Mouse (Mus musculus): ENCODE data around the gene E030025P04Rik.

E030025P04Rik gene

GRCm38 (mm10) chr11:109144236-109144635, at the start of gene E030025P04Rik:
TSS of gene E030025P04Rik (minus strand) at chr11:109144369.
- no peak for DNase-seq

DNA sequence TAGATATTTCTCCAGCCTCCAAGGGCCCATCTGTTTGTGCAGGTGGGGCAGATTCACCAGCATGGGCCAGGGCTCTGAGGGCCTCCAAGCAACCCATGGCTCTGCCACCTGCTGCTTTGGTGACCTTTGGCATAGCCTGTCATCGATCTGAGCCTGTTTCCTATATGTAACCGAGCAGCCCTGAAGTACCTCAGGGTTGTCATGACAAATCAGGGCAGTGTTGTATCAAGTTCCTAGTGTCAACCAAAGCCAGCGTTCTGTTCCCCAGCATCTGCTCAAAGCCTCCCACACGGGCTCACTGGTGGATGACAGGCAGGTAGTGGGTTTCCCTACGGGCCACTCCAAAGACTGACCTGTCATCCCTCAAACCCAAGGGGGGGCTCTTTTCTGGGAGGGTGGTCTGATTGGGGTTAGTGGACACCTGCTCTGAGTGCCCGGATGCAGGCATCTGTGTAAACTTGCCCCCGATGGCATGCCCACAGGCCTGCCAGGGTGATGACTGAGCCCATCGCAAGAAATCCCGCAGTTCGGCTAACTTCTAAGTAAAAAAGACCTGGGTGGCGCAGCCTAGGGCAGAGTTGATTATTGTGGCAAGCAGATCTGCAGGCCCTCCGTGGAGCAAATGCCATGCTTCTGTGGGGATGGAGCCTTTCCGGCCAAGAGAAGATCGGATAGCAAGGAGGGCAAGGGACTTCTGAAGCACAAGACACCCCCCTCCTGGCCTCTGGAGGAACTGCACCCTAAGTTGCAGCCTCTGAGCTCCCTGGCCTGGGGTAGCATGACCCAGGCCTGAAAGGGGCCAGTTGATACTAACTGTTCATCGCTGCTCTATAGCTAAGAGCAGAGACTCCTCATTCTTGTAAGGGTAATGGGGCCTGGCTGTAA, 48.7 kb upstream of the E030025P04Rik start:
- DNase-seq, result peak; percentile 75

DNA sequence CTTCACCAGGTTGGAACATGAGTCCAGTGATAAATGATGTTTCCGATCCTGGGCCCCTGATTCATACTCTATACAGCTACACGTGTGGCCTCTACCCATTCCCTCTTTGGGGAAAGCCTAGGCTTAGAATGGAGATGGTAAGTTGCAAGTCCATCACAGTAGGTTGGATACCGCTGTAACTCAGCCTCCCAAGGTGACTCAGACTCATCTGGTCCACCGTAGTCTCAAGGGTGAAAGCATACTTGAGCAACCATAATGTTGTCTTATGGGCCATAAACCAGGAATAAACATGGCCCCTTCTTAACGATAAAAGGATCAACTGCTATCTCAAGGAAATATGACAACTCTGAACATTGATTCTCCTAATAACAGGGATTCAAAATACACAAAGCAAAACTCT, 44.1 kb upstream of the E030025P04Rik start:
- no peak for DNase-seq

DNA sequence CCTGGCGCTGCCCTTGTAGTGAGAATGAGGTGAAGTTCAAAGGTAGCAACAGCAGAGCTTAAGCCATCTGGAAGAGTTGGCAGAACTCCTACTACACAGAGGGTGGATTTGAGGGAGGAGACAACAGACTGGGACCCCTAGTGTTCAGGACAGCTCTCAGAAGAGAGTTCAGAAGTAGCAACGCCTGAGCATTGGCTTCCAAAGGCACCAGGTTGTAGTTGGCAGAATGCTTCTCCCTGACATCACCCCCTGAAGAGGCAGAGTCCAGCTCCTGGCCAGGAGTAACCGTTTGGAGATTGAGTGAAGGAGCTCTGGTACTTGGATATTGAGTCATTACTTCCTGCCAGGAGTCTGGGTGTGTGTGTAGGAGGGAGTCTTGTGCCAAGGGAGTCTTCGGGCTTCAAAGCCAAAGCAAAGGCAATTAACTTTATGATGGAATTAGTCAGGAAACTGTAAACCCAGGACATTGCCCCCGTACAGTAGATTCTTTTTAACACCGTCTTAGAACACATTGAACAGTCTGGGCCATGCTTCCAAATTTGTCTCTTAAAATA, 43.5 kb upstream of the E030025P04Rik start:
- DNase-seq, result no peak

DNA sequence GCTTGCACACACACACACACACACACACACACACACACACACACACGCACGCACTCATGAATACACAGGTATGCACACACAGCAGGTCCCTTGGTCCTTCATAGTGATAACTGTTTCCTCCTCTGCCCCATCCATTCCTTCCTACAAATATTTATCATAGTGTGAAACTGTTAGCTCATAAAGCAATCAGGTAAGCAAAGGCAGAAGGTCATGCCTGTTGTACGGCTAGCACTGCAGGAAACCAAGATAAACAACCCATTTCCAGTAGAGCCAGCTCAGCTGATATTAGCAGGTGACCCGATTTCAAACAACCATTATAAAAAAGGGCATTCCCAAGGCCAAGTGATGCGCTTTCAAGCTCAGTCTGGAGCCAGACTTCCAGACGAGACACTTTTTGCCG, 36.9 kb upstream of the E030025P04Rik start:
- no peak for DNase-seq

- no peak for DNase-seq
Measured at GRCm38 (mm10) chr11:109180290-109180689, 36.1 kb upstream of the E030025P04Rik start.

DNA sequence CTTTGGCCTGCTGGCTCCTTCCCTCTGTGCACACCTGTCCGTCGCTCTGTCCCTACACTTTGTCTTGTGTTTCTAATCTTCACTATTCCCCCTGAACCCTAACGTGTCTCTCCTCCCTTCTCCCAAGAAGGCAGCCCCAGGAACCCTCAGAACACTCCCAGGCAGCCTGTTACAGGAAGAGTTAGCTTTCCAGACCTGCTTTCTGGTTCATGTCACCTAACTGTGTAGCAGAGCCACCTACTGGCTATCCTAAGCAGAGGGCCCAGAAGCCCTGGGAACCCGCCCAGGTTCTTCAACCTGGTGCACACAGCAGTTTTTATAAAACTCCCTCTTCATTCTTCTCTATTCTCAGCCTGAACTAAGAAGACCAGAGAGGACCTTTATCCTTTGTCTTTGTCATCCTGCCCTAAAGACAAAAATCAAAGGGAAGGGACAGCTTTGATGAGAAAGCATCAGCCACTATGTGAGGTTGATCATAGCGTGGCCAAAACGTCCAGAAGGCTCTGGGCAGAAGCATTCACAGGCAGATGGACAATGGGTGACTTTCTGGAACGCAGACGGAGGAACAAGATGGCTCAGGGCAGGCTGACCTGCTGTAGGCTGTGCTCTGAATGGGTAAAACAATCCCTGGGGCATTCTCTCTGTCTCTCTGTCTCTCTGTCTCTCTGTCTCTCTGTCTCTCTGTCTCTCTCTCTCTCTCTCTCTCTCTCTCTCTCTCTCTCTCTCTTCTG, 34.8 kb upstream of the E030025P04Rik start:
- peak; percentile 23 for DNase-seq

DNA sequence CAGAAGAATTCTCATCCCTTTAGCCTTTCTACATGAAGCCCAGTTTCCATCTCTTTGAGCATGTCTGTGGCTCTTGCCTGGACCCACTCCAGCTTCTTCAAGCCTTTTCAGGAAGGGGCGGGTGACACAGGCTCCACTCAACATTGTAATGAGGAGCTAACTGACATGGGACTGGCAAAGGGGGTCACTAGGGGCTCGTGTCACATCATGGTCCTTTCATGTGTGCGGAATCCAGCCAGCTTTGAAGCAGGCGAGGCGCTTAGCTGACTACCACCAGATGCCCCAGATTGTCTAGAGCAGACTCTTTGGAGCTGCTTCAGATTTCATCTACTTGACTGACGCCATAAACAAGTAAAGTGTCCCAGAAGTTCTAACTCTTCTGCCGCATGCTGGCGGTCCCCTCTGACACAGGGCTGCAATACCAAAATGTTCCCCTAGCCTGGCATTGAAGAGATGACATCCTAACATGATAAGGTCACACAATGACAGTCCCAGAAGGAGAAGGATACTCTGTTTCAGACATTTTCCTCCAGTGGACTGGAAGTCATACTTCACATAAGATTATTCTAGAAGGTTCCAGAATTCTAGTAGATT, 31.3 kb upstream of the E030025P04Rik start:
- DNase-seq, result no peak

GRCm38 (mm10) chr11:109172224-109172623, 28.1 kb upstream of the E030025P04Rik start:
- no peak for DNase-seq

DNA sequence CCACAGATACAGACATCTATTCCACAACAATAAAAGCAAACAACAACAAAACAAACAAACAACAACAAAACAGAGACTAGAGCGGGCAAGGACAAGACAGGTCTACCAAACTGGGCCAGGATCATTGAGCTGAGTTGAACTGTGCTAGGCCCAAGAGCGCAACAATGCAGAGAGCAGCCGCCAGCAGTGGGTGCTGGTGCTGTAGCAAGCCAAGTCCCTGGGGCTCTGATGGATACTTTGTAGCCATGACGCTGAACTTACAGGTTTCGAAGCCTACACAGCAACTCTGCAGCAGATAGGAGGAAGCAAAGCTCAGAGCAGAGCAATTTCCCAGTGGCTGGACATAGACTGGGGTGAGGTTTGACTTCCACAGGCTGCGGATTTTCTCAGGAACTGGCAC, 26.6 kb upstream of the E030025P04Rik start:
- DNase-seq, result no peak

- DNase-seq, result no peak
Measured at GRCm38 (mm10) chr11:109157694-109158093, 13.5 kb upstream of the E030025P04Rik start.

GRCm38 (mm10) chr11:109144890-109145341, 747 bp upstream of the E030025P04Rik start:
- DNase-seq, result no peak

GRCm38 (mm10) chr11:109126482-109126881, 17.7 kb downstream of the E030025P04Rik start:
- no peak for DNase-seq

- no peak for DNase-seq
Measured at GRCm38 (mm10) chr11:109125451-109125850, 18.7 kb downstream of the E030025P04Rik start.

GRCm38 (mm10) chr11:109124284-109124683, 19.9 kb downstream of the E030025P04Rik start:
- DNase-seq, result no peak

DNA sequence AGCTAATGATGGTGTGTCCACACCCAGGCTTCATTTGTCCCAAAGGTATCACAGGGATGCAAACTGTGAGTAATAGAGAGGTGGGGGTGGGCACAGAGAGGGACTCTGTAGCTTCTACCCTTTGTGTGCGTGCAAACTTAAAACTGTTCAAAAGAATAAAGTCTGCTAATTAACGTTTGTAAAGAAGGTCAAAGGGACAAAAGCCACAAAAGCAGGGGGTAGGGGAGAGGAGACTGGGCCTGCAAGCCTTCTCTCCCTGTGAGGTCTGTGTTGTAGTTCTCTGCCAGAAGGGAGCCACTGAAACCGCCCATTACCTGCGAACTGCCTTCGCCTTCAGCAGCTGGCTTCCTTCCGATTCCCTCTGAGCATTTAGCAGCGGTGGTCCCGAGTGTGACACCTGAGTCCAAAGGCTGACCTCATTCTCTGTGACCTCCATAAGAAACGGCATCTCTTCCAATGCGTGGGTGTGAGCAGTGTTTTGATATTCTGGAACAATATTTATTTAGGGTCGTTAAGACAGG, 34.3 kb downstream of the E030025P04Rik start:
- DNase-seq, result no peak

DNA sequence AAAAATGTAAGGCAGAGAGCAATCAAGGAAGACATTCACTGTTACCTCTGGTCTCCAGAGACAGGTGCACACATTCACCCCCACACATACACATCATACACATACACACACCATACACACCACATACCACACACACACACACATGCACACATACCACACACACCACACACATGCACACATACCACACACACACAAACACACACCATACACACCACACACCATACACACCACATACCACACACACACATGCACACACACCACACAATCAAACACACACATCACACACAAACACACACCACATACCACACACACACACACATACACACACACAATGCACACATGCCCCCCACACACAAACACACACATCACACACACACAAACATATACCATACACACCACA, 35.1 kb downstream of the E030025P04Rik start:
- no peak for DNase-seq

DNA sequence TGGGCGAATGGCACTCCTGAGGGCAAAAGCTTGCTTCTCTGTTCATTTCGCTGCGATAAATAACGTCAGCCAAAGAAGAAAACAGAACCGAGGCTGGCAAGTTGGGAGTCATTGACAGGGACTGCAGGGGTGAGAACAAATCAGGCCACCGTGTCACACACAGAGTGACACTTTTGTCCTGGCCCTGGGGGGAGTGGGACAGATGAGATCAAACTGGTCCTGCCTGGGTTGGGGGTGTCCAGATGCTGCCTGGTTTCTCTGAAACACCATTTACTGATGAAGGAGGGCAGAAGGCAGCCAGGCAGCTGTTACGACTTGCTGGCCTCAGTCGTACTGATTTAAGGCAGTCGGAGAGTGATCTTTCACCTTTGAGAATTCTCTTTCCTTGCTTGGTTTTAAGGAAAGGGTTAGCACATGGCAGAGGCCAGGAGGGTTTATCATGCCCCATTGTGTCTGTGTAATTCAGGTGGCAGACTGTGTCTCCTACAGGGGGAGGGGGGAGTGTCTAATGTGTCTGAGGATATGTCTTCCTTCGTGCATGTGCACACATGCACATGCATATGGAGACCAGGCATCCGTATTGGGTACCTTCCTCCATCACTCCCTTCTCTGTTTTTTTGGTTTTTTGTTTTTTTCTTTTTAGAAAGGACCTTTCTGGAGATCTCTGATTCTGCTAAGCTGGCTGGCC, 36.5 kb downstream of the E030025P04Rik start:
- no peak for DNase-seq

GRCm38 (mm10) chr11:109106751-109107150, 37.4 kb downstream of the E030025P04Rik start:
- peak; percentile 24 for DNase-seq

DNA sequence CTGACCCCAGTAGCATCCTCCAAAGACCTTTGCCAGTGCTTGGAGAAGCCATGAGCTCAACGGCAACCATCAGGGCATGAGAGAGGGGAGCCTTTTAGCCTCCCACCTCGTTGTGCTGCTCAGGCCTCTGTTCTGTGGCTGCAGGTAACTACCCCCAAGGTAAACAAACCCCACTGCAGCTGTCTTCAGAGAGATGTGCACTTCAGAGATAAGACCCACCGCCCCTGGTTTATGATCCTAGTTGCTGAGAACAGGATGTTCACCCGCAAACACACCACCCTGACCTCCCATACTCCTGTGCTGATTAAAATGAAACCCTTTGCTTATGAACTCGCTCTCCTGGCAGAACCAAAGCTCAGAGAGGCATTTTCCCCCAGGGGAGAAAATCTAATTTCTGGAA, 38.0 kb downstream of the E030025P04Rik start:
- peak; percentile 66 for DNase-seq

GRCm38 (mm10) chr11:109103386-109103785, 40.8 kb downstream of the E030025P04Rik start:
- DNase-seq, result no peak

DNA sequence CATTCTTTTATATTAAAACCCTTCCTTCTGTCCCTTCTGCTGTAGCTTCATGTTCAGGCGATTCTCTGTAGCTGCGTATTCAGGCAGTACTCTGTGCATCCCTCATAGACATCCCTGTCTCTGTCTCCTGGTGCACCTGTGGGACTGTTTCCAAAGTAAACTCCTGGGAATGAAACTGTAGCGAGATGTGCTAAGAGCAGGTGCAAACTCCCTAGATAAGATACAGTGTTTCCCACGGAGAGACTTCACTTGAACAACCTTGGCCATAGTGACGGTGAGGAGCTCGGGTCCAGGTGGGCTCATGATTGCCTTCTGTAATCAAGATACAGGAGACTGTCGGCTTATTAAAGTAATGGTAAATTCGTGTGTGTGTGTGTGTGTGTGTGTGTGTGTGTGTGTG, 41.5 kb downstream of the E030025P04Rik start:
- no peak for DNase-seq

All from thymus, postnatal 14 days (tissue).